Mouse (Mus musculus) right cerebral cortex, postnatal 10 days (tissue): Measurements from ENCODE around the gene Dnah2.

Source experiments
- DNase-seq, 2 experiments: peaks; one replicate each; pipeline ENCODE4 v3.0.0; 2021; ENCODE audit warnings: low spot score in 2 of 2

Dnah2 gene

DNA sequence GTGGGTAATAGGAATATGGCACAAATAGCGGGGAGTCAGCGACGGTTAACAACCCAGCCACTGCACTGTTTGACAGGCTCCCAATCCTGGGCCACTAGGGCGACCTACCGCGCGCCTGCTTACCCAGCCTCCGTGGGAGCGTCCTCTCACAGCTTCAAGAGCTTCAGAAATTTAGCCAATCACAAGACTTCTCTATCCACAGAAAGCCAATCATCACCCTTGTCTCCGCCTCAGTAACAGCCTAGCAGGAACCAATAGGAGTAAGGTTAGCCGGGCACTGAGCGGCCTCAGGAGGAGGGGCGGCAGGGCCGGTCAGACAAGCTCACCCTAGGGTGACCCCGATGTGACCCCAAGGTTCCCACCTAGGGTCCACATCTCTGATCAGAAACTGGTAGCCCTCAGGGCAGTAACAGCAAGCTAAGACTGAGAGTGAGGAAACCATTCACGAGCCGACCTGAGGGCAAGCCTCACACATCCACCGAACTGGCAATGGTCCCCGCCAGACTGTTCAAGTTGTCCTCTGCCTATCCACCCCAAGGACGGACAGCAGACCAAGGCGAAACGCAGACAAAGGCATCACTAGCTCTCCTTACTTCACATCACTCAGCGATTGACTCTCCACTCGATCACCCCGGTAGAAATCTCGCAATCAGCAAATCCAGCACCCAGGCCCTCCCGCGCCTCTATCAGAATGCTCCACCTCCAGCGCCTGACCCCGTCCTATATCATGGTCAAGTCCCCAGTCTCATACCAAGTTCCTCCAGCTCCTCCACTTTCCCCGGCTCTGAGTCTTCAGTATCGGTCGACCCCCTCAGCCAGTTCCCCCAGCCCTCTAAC is 140.2 kb downstream of the Dnah2 start:
- peak; percentile 86 to 93 for DNase-seq

GRCm38 (mm10) chr11:69407724-69408004 is 141.2 kb downstream of the Dnah2 start:
- DNase-seq: no peak

- peak in 1 of 2 experiments; percentile 42 for DNase-seq
These were observed 141.8 kb downstream of the Dnah2 start for GRCm38 (mm10) chr11:69406867-69407723.

GRCm38 (mm10) chr11:69406282-69406681 is 142.6 kb downstream of the Dnah2 start:
- DNase-seq: peak; percentile 29 to 46

DNA sequence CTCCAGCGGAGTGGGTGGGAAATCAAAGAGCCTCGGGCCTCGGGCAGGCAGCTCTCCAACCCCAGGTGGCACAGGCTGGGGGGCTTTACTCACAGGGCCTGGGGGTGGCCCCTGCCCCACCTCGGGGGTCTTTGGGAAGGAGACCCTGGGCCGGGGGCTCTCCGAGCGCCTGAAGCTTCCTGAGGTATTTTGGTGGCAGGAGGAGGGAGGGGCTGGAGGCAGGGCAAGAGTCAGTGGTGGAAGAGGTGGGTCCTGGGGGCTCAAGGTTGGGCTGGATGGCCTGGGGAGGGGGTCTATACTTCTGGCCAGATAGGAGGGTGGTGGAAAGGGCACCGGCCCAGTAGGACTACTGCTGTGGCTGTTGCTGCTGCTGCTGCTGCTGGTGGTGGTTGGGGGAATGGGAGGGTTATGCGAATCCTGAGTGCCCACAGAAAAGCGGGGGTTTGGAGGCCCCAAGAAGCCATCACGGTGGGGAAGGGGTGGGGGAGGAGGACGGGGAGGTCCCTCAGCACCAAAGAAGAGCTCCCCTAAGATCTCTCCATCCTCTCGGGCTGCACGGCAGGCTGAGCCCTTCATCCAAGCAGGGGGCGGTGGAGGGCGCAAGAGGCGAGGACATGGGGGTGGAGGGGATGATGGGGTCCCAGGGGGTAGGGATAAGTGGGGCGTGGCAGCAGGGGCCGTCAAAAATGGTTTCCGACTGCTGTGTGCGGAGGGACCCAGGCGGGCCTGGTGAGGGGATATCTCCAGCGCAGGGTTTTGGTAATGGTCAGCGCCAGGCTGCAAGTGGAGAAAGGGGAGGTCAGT is 143.3 kb downstream of the Dnah2 start:
- peak in 1 of 2 experiments; percentile 21 for DNase-seq

DNA sequence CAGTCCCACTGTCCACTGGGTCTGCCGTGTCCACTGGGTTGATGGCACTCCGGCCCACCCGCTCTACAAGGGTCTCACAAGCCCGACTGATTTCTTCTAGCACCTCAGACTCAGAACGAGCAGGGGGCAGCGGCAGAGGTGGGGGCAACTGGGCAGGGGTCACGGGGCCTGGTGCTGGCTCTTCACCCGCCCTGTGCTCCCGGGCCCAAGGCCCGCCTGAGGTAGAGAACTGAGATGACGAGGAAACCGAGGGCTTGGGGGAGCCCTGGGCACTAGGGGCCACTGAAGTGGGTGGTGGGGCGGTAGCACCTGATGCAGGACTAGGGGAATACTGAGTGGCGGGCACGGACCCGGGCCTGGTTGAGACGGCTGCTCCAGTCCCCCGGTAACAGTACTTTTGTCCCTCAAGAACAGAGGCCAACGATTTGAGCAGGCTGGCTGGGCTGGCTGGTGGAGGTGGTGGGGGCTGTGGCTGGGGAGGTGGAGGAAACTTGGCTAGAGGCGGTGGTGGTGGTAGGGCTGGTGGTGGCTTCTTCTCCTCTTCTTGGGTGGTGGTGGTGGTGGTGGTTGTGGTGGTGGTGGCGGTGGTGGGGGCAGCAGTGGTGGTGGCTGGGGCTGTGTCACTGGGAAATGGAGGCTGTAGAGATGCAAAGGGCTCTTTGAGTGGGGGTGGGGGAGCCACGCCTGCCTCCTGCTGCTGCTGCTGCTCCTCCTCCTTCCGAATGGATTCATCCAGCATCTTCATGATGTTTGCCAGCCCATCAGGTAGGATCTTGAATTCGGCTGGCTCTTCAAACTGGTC is 144.1 kb downstream of the Dnah2 start:
- DNase-seq: peak; percentile 22 to 45

DNA sequence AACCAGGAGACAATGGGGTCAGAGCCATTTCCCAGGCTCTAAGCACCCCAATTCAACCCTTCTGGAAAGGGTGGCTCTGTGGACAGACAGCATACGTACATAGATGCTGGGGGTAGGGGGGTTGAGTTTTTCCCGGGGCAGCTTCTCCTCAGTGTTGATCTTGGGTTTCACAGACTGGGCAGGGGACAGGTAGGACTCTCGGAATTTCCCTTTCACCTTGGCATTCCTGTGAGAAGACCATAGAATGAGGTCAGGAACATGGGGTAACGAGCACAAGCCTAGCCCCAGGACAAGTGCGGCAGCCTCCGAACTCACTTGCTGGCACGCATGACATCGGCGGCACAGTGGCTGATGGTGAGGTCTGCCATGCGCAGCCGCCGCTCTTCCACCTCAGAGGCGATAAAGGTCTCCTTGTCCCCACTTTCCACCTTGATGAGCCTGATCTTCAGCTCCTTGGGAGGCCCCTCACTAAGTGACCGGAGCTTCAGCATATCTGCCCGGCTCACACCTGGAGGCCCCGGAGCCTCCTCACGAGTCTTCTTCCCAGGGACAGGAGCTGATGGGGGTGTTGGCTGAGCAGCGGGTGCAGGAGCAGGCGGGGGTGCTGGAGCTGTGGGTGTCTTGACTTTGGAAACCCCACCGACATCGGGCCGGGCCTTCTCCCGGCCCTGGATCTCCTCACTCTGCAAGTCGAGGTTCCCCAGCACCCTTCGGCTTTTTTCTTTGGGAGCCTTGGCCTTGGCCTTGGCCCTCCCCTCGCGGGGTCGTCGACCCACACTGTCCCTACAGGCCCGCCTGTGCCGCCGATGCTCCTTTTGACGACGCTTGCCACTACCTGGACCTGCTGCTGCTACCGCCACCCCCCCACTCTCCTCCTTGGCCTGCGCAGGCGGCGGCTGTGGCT is 145.0 kb downstream of the Dnah2 start:
- DNase-seq: peak in 1 of 2 experiments; percentile 37

- DNase-seq: peak; percentile 29 to 39
These were observed 146.9 kb downstream of the Dnah2 start for GRCm38 (mm10) chr11:69401987-69402386.

DNA sequence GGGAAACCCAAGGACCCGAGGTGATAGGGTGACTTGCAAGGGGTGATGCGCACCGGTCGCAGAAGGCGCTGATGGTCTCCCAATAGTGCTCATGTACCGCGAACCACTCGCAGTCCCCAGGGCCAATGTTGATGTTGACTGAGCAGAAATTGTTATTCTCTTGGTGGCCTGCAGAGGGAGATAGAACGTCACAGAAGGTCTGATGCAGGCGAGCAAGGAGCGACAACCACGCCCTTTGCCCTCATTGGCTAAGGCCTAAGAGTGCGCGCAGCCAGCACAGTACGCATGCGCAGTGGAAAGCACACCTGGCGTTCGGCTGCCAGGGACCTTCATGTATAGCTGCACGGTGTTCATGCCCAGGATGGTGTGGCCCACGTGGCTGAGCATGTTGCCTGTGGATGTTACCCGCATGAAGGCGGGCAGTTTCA is 147.7 kb downstream of the Dnah2 start:
- peak; percentile 93 to 94 for DNase-seq

DNA sequence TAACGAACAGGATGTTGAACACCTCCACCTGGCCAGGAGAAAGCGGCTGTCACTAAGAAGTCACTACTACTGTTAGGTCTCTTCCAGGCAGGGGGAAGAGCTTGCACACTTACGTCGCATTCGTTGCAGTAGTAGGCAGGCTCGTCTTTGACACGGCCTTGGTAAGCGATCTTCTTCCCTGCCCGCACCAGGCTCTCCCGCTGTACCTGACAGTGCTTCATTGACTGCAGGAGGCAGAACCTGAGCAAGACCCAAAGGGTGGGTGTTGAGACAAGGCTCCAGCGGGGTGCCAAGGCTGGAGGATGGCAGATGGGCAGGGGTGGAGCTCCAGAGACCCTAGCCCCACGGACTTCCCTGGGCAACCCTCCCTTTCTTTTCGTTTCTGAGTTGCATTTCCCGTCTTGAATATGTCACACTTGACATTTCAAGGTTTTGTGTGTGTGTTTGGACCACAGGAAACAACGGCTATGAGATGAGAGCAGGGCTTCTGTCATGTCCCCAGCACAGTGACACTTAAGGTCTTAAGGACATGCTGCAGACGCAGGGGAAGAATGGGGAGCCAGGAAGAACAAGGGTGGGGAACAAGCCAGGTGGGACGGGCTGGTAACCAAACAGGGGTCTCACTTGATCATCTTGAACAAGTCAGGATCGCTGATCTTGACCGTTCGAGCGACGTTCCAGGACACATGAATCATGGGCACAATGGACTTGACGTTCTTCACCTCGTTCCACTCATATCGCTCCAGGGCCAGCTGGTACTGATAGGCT is 148.6 kb downstream of the Dnah2 start:
- peak; percentile 37 to 48 for DNase-seq

DNA sequence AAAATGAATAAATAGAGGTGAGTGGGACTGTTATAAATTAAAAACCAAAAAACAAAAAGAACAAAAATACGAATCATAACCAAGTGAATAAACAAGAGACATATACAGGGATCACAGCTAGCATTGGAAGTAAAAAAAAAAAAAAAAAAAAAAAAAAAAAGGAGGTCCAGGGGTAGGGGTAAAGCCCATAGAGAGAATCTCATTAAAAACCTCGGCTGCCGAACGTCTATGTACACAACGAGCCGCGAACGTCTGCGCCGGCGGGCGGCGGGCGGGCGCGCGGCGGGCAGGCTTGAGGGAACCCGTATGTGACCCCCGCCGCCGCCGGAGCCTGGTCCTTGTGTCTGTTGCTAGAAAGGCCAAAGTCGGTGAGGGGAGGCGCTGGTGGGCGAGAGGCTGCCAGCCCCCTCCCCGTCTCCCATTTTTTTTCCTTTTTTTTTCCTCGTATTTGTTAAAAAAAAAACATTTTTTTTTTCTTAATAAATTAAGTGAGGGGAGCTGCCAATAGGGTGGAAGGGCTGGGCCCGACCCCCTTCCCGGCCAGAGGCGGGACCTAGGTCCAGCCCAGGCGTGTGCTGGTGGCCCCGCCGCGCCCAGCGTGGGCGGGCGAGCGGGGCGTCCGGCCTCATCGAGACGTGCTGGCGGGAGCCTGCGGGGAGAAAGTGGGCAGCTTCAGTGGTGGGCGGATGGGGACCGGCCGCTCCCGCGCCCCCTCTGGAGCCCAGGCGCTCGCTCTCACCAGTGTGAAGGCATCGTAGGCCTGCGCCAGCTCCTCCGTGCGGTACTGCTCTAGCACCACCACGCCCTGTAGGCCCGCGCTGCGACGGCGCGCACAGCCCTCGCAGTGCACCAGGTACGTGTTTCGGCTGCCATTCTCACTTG is 149.5 kb downstream of the Dnah2 start:
- DNase-seq: peak in 1 of 2 experiments; percentile 47

GRCm38 (mm10) chr11:69398486-69399200 is 150.3 kb downstream of the Dnah2 start:
- DNase-seq: peak; percentile 32 to 37

DNA sequence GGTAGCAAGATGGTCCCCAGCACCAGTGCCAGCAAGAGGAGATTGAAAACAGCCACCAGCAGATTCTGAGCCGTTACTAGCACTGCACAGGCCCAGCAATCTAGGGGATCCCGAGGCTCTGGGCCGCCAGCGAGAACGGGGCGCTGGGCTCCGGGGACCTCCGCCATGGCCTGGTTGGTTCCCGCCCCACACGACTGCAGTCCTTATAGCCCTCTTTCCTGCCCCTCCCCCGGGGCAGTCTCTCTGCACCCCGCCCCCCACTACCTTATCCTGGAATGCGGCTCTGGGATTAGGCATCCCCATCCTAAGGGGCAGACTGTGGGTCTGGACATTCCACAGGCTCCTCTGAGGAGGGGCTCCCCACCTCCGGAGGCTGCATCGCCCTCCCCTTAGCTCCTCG is 150.9 kb downstream of the Dnah2 start, which contains the start of gene Tmem88:
Gene Tmem88 (minus strand): TSS at position 176 of the 400 bp plus-strand sequence.
- DNase-seq: peak; percentile 35 to 54

GRCm38 (mm10) chr11:69397581-69398057 is 151.3 kb downstream of the Dnah2 start:
- DNase-seq: peak; percentile 50 to 58

DNA sequence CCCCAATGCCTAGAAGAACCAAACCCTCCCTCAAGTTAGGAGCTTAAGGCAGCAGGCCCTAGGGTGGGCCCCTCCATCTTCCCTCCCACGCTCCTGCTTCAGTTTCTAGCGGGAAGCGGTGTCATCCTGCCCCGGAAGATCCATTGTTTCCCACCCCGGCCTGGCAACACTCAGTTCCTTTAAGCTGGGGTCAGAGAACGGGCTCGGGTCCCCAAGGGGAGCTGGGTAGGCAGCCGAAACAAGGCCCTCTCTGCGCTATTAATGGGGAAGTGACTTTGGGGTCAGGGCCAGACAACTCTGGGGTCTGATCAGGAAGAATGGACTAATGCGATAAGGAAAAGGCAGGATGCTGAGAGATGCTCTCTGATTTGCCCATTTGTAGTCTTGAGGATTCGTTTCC is 152.1 kb downstream of the Dnah2 start:
- DNase-seq: peak; percentile 46 to 59

GRCm38 (mm10) chr11:69395634-69396373 is 153.1 kb downstream of the Dnah2 start:
- DNase-seq: peak; percentile 98

- peak; percentile 93 to 95 for DNase-seq
These were observed 153.7 kb downstream of the Dnah2 start, which contains the start of the genes Naa38 and Cyb5d1 for GRCm38 (mm10) chr11:69395235-69395633. TSS of gene Naa38 (plus strand) at chr11:69395487. TSS of gene Cyb5d1 (minus strand) at chr11:69395631.
